Mouse (Mus musculus): ENCODE results near the gene Hspb9.

Hspb9 gene

GRCm38 (mm10) chr11:100730477-100731205 lies 17.0 kb downstream of the Hspb9 start:
- DNase-seq (ENCODE audit: low spot score), result no peak

- DNase-seq (ENCODE audit: low spot score), result no peak
These were observed 21.6 kb downstream of the Hspb9 start for GRCm38 (mm10) chr11:100735134-100735865.

DNA sequence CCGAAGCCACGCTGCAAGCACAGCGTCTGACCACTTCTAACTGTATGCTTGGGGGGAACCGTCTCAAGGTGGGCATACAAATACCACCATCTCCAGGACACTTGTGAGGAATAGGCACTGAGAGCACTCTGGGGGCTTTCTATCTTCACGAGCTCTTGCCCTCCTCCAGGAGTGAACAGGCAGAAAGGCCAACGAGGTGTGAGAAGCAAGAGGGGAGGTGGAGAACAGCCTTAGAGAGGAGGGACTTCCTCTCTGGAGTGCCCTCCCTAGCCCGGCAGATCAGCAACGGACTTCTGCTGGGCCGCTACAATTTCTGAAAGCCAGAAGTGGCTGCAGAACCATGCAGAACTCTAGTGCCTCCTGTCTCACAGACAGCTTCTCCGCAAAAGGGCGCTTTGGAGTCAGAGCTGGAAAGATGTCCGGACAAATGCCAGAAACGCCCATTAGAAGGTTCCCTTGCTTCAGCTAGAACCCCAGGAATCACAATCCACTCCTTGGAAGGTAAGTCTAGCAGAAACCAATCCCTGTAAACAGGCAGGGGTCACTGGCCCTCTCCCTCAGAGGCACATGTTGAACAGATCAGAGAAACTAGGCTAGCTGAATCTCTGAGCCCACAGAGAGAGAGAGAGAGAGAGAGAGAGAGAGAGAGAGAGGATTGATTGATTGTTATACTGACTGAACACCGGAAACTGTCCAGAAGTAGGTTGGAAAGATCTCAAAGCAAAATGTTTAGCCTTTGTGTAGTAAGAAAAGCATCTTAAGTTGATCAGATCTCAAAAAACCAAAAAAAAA lies 22.5 kb downstream of the Hspb9 start:
- DNase-seq (ENCODE audit: low spot score), result no peak

DNA sequence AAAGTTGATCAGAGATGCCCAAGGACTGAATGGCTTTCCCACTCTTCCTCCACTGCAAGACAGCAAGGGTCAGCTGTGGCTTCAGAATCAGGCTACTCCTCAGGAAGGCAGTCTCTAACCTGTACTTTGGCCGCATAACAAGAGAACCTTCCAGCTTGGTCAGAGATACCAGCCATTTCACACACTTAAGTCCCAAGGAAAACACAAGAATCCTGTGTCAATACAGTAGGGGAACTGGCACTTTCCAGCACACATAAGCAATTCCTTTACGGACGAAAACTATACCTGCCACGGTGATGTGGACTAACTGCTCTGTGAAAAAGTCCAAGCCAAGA lies 23.1 kb downstream of the Hspb9 start:
- DNase-seq (ENCODE audit: low spot score), result no peak

DNA sequence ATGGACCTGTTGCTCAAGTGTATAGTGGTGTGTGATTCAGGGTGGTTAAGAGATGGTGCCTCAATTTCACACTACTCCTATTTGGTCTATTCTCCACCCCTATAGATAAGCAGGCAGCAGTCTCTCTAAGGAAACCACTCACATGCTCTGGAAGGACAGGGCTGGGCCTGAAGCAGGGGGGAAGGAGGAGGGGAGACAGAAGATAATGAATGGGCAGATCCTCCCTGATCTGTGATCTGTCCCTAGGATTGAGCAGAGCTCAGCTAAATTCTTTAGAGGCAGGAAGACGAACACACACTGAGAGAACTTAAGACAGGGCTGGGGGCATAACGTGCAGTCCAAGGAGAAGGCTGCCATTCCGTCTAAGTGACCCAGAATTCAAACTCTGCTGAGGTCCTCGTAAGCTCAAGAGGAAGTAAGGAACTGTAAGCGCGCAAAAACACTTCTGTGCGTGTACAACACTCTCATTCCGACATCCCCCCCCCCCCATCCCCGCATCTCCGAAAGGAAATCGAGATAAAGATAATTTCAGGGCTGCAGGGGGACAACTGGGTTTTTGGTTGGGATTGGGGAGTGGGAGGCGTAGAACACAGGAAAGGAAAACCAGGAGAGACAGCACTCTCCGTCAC lies 23.6 kb downstream of the Hspb9 start:
- DNase-seq (ENCODE audit: low spot score), result no peak

DNA sequence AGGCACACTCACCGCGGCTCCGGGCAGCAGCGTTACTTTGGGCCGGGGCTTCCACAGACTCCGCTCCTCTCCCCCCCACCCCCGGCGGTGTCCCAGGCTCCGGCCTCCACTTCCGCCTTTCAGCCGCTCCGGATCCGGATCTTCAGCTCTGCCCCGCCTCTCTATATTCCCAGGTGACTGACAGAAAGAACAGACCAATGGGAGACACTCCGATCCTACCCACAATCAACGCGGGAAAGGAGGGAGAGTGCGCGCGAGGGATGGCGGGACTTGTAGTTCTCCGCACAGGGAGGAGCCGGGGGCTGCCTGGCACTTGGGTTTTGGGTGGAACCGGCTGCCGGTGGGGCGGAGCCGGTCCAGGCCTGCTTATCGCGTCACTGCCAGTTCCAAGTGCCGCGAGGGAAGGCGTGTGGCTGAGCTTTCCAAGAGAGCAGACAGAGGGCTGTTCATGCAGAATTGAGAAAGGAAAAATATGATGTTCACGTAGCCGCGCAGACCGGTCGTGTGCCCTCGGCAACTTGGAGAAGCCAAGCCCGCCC lies 24.5 kb downstream of the Hspb9 start, which contains the start of gene Rab5c:
TSS of gene Rab5c (minus strand) at position 150 of the 539 bp plus-strand sequence.
- peak; percentile 97 for DNase-seq (ENCODE audit: low spot score)

DNA sequence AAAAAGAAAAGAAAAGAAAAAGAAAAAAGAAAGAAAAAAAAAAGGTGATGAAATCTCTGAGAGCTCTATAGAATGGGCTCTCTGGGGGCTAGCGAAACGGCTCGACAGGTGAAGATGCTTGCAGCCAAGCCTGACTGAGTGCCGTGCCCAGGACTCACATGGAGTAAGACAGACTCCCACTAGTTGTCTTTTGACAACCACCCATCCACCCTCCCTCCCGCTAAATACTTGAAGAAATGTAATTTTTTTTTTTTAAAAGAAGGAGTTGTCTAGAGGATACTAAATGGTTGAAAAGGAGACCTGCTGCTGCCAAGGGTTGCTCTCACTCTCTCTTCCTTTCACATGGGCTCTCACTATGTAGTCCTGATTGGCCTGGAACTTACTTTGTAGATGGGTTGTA lies 25.1 kb downstream of the Hspb9 start:
- DNase-seq (ENCODE audit: low spot score), result no peak

- DNase-seq (ENCODE audit: low spot score), result no peak
These were observed 27.7 kb downstream of the Hspb9 start for GRCm38 (mm10) chr11:100741348-100741747.

- DNase-seq (ENCODE audit: low spot score), result peak; percentile 63
These were observed 31.4 kb downstream of the Hspb9 start for GRCm38 (mm10) chr11:100745085-100745484.

DNA sequence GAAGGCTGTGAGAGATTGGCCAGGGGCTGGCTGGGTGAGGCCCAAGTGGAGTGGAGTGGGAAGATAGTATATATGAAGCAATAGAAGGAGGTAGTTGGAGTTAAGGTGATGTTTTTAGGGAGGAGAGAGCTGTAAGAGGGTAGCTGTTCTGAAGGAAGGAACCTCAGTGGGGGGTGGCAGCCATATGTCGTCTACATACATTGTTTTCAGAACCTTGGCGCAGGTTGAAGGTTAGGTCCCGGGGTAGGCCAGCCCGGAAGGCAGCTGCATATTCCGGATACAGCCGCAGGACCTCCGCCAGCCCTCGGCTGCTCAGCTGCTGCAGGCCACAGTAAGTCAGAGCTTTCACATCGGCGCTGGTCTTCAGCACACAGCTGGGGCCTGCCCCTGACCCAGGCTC lies 32.9 kb downstream of the Hspb9 start:
- no peak for DNase-seq (ENCODE audit: low spot score)

DNA sequence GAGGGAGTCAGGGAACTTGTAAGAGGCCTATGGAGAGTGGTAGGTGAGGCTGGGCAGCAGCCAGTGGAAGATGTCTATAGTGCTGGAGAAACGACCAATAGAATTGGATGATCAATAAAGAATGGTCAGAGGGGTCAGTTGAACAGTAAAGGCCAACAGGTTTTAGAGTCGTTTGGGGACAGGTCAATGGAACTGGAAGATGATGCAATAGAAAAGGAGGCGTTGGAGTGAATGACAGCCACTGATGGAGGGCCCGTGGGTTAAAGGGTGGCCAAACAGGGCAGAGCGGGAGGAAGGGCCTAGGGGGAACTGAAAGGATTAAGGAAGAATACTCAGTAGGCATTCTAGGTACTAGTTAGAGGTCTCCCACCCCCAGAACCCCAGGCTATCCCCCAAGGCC lies 33.5 kb downstream of the Hspb9 start:
- no peak for DNase-seq (ENCODE audit: low spot score)

GRCm38 (mm10) chr11:100748620-100749019 lies 35.0 kb downstream of the Hspb9 start:
- DNase-seq (ENCODE audit: low spot score), result no peak

DNA sequence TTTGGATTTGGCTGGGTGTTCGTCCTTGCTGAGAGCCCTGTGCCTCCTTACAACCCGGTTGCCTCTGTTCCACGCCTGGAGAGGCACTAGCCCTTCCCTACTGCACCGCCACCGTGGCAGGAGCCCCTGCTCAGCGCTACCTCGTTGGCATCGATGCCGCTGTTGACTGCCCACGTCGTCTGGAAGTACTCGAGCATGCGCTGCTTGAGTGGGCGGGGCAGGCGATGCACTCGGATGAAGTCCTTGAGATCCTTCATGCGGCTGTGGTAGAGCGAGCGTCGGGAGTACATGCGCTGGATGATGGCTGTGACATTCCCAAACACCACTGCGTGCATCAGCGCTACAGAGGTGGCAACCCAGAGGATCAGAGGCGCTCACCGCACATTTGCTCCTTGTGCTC lies 35.8 kb downstream of the Hspb9 start:
- no peak for DNase-seq (ENCODE audit: low spot score)

- no peak for DNase-seq (ENCODE audit: low spot score)
These were observed 36.5 kb downstream of the Hspb9 start for GRCm38 (mm10) chr11:100750127-100750526.

GRCm38 (mm10) chr11:100752294-100752693 lies 38.6 kb downstream of the Hspb9 start:
- no peak for DNase-seq (ENCODE audit: low spot score)

- no peak for DNase-seq (ENCODE audit: low spot score)
These were observed 40.5 kb downstream of the Hspb9 start for GRCm38 (mm10) chr11:100754021-100754692.

DNA sequence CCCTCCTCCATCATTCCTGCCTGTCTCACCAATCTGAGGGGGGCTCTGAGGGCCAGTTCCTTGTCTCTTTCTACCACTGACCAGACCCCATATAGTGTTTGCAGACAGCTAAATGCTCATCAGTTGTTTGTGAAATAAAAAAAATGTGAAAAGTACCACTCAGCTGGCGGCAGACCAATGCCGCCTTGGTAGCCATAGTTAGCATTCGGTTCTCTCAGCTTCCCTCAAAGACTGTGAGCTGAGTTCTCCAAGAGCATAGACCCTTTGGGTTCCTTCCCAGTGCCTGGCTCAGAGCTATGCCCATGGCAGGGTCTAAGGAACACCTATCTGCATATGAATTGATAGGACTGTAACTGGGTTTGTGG lies 41.0 kb downstream of the Hspb9 start:
- DNase-seq (ENCODE audit: low spot score), result no peak

GRCm38 (mm10) chr11:100756476-100756875 lies 42.8 kb downstream of the Hspb9 start:
- no peak for DNase-seq (ENCODE audit: low spot score)

DNA sequence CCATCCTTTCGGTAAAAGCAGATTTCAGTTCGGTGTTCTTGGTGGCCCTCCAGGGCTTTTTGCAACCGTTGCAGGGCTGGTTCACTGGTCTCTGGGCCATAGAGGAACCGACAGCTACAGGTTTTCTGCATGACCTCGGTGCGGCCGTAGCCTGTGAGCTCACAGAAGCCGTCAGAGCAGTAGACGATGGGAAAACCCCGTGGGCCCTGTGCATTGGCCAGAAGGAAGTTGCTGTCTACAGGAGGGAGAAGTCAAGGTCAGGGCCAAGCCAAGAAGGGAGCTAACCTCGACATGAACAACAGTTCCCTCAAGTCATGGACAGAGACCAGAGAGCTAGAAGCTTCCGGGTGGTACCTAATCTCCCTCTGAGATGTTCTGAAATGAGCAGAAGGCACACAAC lies 43.9 kb downstream of the Hspb9 start:
- DNase-seq (ENCODE audit: low spot score), result no peak

- peak; percentile 85 for DNase-seq (ENCODE audit: low spot score)
These were observed 45.3 kb downstream of the Hspb9 start for GRCm38 (mm10) chr11:100758707-100759610.

All from testis, postnatal 10 days (tissue).